Mouse (Mus musculus) layer of hippocampus, postnatal 14 days (tissue): ENCODE data around the gene Tlcd2. TPM values are rescaled to one million over a fixed set of nuclear protein-coding genes. Genes with fewer than 3 reads are reported as not detected.
A peak's percentile ranks its signal among the peaks of the same experiment; 100 is the strongest.
"Not testable (repeated sequence)": the region's sequence is repeated elsewhere in the genome, so short reads cannot be mapped to it uniquely, and the experiment has no call there.

Source experiments
- DNase-seq, 2 experiments: peaks; one replicate each; pipeline ENCODE4 v3.0.0; 2021 to 2022; ENCODE audit warnings: low spot score in 2 of 2, mixed read lengths in 1 of 2
- total RNA-seq, 2 experiments: library from RNA; stranded (reverse); gene quantifications; 2 replicates each; pipeline ENCODE4 v1.2.3; 2021

Tlcd2 gene
- total RNA-seq, 2 experiments from 2014 or later = 0.45 to 1.0 TPM

GRCm38 (mm10) chr11:75449695-75450094 lies 11.8 kb upstream of the Tlcd2 start:
- no peak for DNase-seq

GRCm38 (mm10) chr11:75450304-75450908 lies 11.1 kb upstream of the Tlcd2 start:
- DNase-seq = no peak

GRCm38 (mm10) chr11:75450936-75451335 lies 10.6 kb upstream of the Tlcd2 start:
- DNase-seq = no peak

- no peak for DNase-seq
Observed at GRCm38 (mm10) chr11:75452081-75452480, 9.4 kb upstream of the Tlcd2 start.

GRCm38 (mm10) chr11:75452812-75453557 lies 8.5 kb upstream of the Tlcd2 start:
- no peak for DNase-seq

- peak; percentile 82 to 85 for DNase-seq
Observed at GRCm38 (mm10) chr11:75453991-75454930, 7.3 kb upstream of the Tlcd2 start, which contains the start of gene Wdr81. TSS of gene Wdr81 (minus strand) at chr11:75454717.

GRCm38 (mm10) chr11:75455041-75455736 lies 6.3 kb upstream of the Tlcd2 start:
- DNase-seq = peak in 1 of 2 experiments; percentile 49

- not testable (repeated sequence) for DNase-seq
Observed at GRCm38 (mm10) chr11:75455971-75456370, 5.5 kb upstream of the Tlcd2 start.

- DNase-seq = no peak
Observed at GRCm38 (mm10) chr11:75456440-75456871, 5.1 kb upstream of the Tlcd2 start.

- DNase-seq = peak in 1 of 2 experiments; percentile 38
Observed at GRCm38 (mm10) chr11:75458169-75458568, 3.3 kb upstream of the Tlcd2 start.

- peak in 1 of 2 experiments; percentile 65 for DNase-seq
Observed at GRCm38 (mm10) chr11:75458628-75459041, 2.9 kb upstream of the Tlcd2 start.

GRCm38 (mm10) chr11:75459141-75459711 lies 2.3 kb upstream of the Tlcd2 start:
- DNase-seq = peak in 1 of 2 experiments; percentile 44

- DNase-seq = no peak
Observed at GRCm38 (mm10) chr11:75459751-75460102, 1.8 kb upstream of the Tlcd2 start.

GRCm38 (mm10) chr11:75460103-75460843 lies 1.2 kb upstream of the Tlcd2 start:
- DNase-seq = peak; percentile 81 to 95

GRCm38 (mm10) chr11:75461743-75462252 lies 283 bp downstream of the Tlcd2 start:
- DNase-seq = no peak

GRCm38 (mm10) chr11:75462253-75462783 lies 803 bp downstream of the Tlcd2 start:
- DNase-seq = peak in 1 of 2 experiments; percentile 58

GRCm38 (mm10) chr11:75462865-75463336 lies 1.4 kb downstream of the Tlcd2 start:
- DNase-seq = peak in 1 of 2 experiments; percentile 73

GRCm38 (mm10) chr11:75463624-75464023 lies 2.1 kb downstream of the Tlcd2 start:
- DNase-seq = no peak

- no peak for DNase-seq
Observed at GRCm38 (mm10) chr11:75464417-75464816, 2.9 kb downstream of the Tlcd2 start.
